Mouse (Mus musculus) T-helper 17 cell (primary cell): Measurements from ENCODE around the gene Sec31a.

ENCODE experiments used
- in situ Hi-C, 2 experiments: fragments of 300-600 bp; cut with MboI, MseI; formaldehyde crosslinking; loops; 1 replicate in 1 of 2; 2 replicates in 1 of 2; pipeline ENCODE4 v1.15.1; 2025; ENCODE audit warnings: high pct_unique_total_duplicates in 2 of 2

Gene Sec31a

GRCm38 (mm10) chr5:100352986-100353848, 62.8 kb downstream of the Sec31a start:
- in situ Hi-C loops: loop anchor here in 1 of 2 experiments (10.0 kb wide), 1 partner anchor 562 kb away; no protein-coding TSS in a partner anchor

GRCm38 (mm10) chr5:100350907-100351456, 65.1 kb downstream of the Sec31a start:
- in situ Hi-C loops: loop anchor here in 1 of 2 experiments (10.0 kb wide), 1 partner anchor 564 kb away; no protein-coding TSS in a partner anchor

GRCm38 (mm10) chr5:100349287-100350215, 66.5 kb downstream of the Sec31a start:
- in situ Hi-C loops: loop anchor here in 1 of 2 experiments (10.0 kb wide), 1 partner anchor 565 kb away; no protein-coding TSS in a partner anchor

DNA sequence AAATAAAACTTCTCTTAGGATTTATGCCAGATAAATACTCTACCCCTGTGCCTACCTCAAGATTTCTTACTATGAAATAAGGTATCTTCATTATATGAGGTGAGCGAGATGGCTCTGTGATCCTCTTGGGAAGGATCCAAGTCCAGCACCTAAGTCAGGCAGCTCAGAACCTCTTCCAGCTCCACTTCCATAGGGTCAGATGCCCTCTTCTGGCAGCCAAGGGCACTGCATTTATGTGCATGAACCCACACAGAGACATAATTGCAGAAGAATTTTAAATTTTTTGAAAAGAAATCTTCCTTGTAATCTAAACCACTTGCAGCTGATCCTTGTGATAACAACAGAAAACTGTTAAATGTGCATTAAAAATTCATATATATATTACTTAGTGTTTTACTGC, 70.9 kb downstream of the Sec31a start:
- in situ Hi-C loops: no loop called here

- in situ Hi-C loops: no loop called here
Measured at GRCm38 (mm10) chr5:100343087-100343486, 72.9 kb downstream of the Sec31a start.

DNA sequence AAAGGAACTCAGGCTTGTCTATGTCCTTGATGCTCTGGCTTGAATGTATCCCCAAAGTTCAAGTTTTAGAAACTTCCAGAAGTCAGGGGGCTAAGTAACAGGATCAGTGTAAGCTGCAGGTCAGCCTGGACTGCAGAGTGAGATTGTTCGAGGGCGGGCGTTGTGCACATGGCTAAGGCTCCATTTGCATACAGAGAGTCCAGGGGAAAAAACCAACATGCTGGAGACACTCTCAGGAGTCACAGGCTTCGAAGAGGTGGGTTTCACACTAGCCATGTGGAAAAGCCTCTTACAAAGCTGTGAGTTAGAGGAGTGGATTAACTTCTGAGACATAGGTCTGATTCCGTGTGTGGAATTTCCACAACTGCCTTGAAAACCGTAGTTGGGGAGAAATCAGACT, 73.6 kb downstream of the Sec31a start:
- in situ Hi-C loops: no loop called here

- in situ Hi-C loops: no loop called here
Measured at GRCm38 (mm10) chr5:100341042-100341441, 75.0 kb downstream of the Sec31a start.

- in situ Hi-C loops: no loop called here
Measured at GRCm38 (mm10) chr5:100337852-100338251, 78.2 kb downstream of the Sec31a start.

GRCm38 (mm10) chr5:100336876-100337275, 79.2 kb downstream of the Sec31a start:
- in situ Hi-C loops: no loop called here

DNA sequence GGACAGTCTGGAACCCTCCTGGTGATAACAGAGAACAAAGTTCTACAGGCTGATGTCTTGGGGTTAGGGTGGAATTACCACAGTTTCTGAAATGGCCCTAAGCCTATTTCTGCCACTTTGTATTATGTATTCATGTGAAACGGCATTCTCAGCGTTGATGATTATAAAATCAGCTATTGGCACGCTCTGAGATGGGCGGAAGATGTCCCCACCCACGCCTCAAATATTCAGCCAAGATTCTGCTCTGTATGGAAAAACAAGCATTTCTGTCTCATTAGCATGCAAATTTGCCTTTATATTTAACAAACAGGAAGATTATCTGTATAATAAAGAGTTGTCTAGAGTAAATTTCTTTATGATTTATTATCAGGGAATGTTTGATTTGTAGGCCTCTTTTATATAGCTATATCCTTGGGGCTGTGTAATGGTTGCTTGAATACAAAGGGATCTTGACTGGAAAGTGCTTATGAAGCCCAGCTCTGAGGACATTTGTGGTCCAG, 80.4 kb downstream of the Sec31a start:
- in situ Hi-C loops: no loop called here

DNA sequence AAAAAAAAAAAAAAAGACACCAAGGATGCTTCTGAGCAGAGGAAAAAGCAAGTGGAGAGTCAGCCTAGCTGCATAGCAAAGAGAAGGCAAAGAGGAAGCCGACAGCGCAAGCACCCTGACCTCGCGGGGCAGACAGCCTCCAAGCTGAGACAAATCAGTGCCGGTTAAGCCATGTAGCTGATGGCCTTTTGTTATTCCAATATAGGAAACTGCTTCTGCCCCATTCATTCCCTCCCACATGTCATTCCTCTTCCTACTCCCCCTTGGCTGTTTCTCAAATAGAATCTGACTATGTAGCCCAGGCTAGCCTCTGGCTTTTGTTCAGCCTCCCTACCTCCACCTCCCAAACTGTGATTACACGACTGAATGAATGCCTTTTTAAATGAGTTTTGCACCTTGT, 81.3 kb downstream of the Sec31a start:
- in situ Hi-C loops: no loop called here

DNA sequence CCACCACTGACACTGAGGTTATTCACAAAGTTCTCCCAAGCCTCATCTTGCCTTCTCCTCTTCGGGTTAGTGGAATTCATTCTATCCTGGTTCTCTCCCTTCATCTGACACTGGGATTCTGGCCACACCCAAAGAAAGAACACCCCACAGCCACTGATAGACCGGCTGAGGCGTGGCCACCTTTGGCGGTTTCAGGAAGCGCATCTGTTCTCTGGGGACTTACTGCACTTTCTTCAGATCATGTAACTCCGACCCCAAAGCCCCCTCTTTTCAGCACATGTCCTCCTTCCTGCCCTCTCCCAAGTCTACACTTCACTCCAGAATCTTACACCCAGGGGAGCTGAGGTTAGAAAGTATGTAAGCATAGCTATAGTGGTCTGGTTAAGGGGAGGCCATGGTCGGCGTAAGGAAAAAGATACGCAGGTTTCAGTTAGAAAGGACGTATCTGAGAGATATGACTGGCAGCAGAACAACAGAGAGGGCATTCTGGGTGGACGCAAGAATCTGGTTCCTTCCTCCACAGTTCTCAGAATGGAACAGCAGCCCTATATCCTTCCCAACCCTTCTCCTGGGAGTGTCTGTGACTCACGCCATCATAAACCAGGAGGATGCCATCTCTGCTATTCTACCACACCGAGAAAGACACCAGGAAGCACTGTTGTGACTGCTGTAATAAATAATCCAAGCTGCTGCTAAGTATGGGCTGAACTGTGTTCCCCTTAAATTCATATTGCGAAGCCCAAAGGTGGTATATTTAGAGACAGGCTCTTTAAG, 82.2 kb downstream of the Sec31a start:
- in situ Hi-C loops: no loop called here

DNA sequence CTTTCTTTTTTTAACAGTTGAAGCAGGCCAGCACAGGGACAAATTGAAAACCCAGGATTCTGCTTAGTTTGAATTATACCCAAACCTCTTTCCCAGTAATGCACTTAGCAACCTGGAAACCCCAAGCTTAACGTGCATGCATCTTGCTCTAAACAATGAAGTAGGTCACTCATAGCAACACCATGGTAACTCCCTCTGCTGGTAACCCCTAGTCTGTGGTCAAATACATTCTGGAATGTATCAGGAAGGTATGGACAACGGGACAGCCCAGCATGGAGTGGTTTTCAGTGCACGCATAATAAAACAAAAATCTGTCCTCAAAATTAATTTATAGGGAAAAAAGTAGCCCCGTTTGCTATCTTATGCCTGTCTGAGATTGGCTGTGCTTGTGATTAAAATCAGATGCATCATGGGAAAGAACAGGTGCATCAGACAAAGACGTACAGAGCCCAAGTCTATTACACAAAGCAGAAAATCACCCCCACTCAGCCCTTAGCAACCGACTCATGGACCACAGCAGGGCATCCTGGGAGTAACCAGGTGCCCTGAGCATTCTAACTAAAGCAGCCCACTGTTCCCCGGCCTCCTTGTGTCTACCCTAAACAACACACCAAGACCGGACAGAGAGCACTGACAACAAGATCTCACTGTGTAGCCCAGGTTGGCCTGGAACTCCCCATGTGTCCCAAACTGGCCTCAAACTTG, 83.6 kb downstream of the Sec31a start:
- in situ Hi-C loops: no loop called here

DNA sequence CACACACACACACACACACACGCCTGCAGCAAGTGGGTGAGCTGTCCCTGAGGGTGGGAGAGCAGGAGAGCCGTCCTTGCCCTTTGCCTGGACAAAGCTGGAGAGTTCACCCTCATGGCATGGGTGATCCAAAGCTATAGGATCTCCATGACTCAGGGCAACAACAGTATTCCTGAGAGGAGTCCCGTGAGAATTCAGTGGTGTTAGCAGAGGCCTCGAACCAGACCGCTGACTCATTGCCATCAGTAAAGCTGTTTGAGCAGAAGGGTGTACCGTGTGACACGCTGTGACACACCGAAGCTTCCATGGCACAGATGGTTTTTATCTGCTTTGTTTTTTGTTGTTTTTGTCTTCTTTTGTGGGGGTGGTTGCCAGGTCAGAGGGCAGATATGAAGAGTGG, 84.4 kb downstream of the Sec31a start:
- in situ Hi-C loops: no loop called here

GRCm38 (mm10) chr5:100322081-100322480, 94.0 kb downstream of the Sec31a start:
- in situ Hi-C loops: loop anchor here (5.0 to 10.0 kb wide), 2 partner anchors 245 to 247 kb away; no protein-coding TSS in a partner anchor

DNA sequence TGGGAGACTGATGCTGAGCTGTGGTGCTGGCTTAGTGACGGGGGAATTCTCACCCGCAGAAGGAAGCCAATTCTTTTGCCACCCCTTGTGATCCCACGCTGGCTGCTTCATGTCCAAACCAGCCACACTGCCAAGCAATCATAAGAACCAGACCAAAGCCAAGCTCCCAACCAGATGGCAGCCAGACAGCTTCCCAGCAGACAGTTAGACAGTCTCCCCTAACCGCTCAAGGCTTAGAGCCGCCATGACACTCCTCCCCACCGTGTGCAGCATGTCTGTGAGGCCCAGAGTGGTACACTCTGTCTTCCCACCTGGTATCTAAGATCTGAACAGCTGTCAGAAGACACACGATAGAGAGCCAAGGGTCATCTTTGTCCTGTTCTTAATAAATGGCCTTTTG, 98.2 kb downstream of the Sec31a start:
- in situ Hi-C loops: no loop called here

DNA sequence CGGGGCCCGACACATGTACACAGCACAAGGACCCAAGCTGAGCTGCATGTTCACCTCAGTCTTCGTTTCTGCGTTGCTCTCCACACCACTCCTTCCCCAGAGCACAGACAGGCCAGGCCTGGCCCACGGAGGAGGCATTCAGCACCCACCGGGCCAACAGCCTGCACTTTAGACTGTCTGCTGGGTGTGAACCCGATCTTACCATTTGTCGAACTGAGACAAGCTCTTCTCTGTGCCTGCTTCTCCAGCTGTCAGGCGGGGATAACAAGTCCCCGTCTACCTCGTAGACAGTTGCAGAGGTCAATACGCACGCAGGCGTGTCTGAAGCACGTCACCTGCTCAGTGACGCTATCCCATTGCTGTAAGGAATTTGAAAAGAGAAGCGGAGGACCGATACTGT, 99.0 kb downstream of the Sec31a start:
- in situ Hi-C loops: no loop called here

DNA sequence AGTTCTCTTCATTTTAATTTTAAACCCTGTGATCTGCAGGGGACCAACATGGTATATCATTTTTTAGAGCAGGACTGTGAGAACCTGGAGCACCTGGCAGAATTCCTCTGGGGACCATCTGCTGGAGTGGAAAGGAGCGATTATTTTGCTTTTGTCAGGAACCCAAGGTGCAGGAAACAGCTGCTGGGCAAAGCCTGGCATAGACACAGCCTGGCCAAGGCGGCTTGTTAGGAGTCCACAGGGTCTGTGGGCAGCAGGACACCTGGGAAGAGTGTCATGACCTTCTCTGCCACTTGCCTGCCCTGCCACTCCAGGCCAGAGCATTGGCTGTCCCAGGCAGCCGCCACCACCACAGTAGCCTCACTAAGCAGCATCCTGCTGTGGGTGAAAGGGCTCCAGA, 100.4 kb downstream of the Sec31a start:
- in situ Hi-C loops: no loop called here

- in situ Hi-C loops: no loop called here
Measured at GRCm38 (mm10) chr5:100312391-100312790, 103.6 kb downstream of the Sec31a start.
